Mouse (Mus musculus) brain, embryonic 18.5 days (tissue): ENCODE results near the gene Lifr.

Experiments
- DNase-seq: peaks from one replicate; pipeline ENCODE4 v3.0.0-alpha.2; 2012; ENCODE audit warnings: low read depth, low spot score

The Lifr gene

GRCm38 (mm10) chr15:7157658-7158057 lies 67.2 kb downstream of the Lifr start:
- no peak for DNase-seq

GRCm38 (mm10) chr15:7159869-7160268 lies 69.5 kb downstream of the Lifr start:
- DNase-seq = no peak

- DNase-seq = no peak
Measured at GRCm38 (mm10) chr15:7160321-7160720, 69.9 kb downstream of the Lifr start.

- DNase-seq = no peak
Measured at GRCm38 (mm10) chr15:7163851-7164250, 73.4 kb downstream of the Lifr start.

- no peak for DNase-seq
Measured at GRCm38 (mm10) chr15:7166735-7167134, 76.3 kb downstream of the Lifr start.

GRCm38 (mm10) chr15:7167238-7167905 lies 77.0 kb downstream of the Lifr start:
- no peak for DNase-seq

- DNase-seq = no peak
Measured at GRCm38 (mm10) chr15:7167906-7168532, 77.6 kb downstream of the Lifr start.

- no peak for DNase-seq
Measured at GRCm38 (mm10) chr15:7172875-7173274, 82.5 kb downstream of the Lifr start.

- no peak for DNase-seq
Measured at GRCm38 (mm10) chr15:7173346-7173745, 82.9 kb downstream of the Lifr start.

- DNase-seq = no peak
Measured at GRCm38 (mm10) chr15:7173776-7174175, 83.4 kb downstream of the Lifr start.

GRCm38 (mm10) chr15:7180576-7180975 lies 90.2 kb downstream of the Lifr start:
- no peak for DNase-seq

- DNase-seq = no peak
Measured at GRCm38 (mm10) chr15:7187682-7188081, 97.3 kb downstream of the Lifr start.

- no peak for DNase-seq
Measured at GRCm38 (mm10) chr15:7189678-7190454, 99.5 kb downstream of the Lifr start.

- no peak for DNase-seq
Measured at GRCm38 (mm10) chr15:7191074-7191473, 100.7 kb downstream of the Lifr start.

GRCm38 (mm10) chr15:7192582-7192981 lies 102.2 kb downstream of the Lifr start:
- DNase-seq = no peak

GRCm38 (mm10) chr15:7194147-7194720 lies 103.8 kb downstream of the Lifr start:
- no peak for DNase-seq

- peak; percentile 43 for DNase-seq
Measured at GRCm38 (mm10) chr15:7194748-7195221, 104.4 kb downstream of the Lifr start.

- no peak for DNase-seq
Measured at GRCm38 (mm10) chr15:7197652-7198445, 107.4 kb downstream of the Lifr start.

GRCm38 (mm10) chr15:7198816-7199215 lies 108.4 kb downstream of the Lifr start:
- peak; percentile 47 for DNase-seq

- no peak for DNase-seq
Measured at GRCm38 (mm10) chr15:7200286-7200685, 109.9 kb downstream of the Lifr start.
